Mouse (Mus musculus): ENCODE data around the gene Gm20696.

DNA sequence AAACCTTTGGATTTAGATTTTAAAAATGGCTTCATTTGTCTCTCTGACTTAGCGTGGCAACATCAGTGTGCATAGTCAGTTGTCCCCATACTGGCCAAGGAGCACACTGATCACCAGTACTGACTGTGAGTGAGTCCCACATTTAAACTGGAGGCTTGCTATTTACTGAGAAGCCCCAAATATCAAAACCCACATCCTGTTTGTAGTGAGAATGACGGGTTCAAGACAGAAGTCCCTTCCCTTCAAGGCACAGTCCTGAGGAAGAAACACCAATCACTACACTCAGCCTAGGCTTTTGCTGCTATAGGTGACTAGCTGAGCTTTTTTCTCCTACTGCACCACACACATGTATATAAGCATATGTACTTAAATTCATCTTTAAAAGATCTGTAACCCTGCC lies 408.9 kb downstream of the Gm20696 start:
- TF ChIP-seq CTCF (IDR thresholded peaks at IDR 0.05; ENCODE audit: control insufficient read depth, insufficient read depth, low read length) (no peak), POLR2A (IDR thresholded peaks at IDR 0.05; ENCODE audit: borderline replicate concordance, control insufficient read depth, low read depth, low read length) (no peak)
